Mouse (Mus musculus) layer of hippocampus, adult 8-10 months (tissue): ENCODE measurements at regions not wholly inside any gene's neighbourhood (a gene's known extent, or its start where the extent isn't known, plus 50 kb on each side); places are given as distances from the start of the nearest gene placed in this dataset.

ENCODE experiments used
- DNase-seq, 2 experiments: peaks; one replicate each; pipeline ENCODE4 v3.0.0; 2022; ENCODE audit warnings: low spot score in 2 of 2

DNA sequence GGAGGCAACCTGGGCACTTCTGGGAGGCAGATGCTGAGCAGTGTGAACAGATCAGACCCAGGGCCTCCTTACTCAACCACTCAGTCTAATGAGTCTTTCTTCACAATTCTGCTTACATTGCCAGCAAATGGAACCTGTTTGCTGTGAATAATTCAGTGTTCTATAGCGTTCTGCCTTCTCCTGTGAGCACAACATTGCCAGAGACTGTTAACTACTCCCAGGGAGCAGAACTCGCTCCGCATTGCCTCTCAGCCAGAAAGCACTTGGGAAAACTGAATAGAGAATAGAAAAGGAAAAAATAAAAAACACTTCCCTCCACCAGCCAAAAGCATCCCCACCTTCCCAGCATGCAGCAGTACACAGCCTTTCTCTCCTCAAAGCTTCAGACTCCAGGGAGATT, 51.5 kb downstream of the Aym1 start:
- DNase-seq: no peak

DNA sequence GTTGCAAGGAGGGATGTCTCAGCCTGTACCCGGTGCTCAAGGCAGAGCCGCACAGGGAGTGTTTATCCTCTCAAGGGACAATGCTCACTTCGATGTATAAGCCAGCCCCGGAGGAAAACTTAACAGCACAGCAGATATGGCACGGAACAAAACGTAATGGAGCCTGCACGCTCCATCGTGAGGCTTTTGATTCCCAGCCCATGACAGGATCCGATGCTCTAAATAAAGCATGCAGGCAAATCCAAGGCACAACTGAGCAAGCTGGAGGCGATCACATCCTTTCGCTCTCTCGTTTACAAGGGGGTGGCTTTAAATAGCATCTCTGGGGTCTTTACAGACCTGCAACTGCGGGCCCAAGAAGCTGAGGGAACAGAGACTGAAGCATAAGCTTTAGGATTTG, 53.9 kb downstream of the Aym1 start:
- no peak for DNase-seq

DNA sequence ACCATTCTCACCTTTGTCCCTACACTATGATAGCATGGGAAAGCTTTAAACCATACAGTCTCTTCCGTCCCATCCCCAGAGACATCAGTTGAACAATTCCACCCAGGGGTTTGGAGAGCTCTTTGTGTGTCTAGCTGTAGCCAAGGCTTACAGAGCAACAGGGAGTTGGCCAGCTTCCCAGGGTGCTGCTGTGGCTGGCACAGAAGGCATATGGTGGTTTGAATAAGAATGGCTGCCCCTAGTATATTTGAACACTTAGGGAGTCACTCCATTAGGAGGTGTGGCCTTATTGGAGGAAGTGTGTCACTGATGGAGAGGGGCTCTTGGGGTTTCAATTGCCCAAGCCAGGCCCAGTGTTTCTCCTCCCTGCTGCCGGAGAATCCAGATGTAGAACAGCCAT, 57.5 kb downstream of the Aym1 start:
- DNase-seq: peak in 1 of 2 experiments; percentile 56

DNA sequence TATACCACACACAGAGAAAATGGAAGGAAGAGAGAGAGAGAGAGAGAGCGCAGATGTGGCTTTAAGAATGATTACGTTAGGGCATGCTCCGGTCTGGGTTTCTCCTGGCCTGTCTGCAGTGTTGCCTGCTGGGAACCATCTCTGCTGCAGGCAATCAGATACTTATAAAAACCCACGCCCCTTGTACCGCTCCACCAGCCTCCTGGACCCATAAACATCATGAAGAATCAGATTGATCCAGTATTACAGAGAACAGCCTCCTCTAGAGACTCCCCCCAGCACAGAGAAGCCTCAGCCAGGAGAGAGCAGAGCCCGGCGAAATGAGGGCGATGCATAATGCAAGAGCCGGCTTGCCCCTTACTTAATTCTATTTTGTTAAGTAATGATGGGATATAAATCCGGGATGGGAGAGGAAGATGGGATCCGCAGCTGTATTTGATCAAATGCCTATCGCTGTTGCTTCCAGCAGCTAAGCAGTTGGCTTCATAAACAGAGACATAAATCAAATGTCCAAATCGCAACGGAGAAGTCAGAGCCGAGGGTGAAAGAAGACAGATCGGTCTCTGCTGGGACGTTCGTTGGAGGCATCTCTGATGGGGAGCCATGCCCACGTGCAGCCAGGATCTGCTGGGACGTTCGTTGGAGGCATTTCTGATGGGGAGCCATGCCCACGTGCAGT, 61.4 kb downstream of the Aym1 start:
- no peak for DNase-seq

DNA sequence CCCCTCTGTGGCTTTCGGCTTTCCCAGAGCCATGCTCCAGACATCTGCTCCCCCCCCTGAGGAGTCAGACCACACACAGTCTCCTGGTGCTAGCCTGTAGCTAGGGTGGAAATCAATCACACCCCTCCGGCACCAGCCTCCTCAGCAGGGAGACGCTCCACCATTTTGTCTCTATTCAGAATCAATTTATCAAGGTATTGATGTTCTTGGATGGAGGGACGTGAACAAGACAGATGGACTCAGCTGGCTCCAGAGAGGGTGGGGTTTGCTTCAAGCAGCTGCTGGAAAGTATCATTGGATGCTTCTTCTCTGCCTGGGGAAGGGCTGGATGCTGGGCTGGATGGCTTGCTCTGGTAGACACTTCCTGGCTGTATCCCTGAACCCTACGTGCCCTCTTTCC, 63.5 kb downstream of the Aym1 start:
- no peak for DNase-seq

DNA sequence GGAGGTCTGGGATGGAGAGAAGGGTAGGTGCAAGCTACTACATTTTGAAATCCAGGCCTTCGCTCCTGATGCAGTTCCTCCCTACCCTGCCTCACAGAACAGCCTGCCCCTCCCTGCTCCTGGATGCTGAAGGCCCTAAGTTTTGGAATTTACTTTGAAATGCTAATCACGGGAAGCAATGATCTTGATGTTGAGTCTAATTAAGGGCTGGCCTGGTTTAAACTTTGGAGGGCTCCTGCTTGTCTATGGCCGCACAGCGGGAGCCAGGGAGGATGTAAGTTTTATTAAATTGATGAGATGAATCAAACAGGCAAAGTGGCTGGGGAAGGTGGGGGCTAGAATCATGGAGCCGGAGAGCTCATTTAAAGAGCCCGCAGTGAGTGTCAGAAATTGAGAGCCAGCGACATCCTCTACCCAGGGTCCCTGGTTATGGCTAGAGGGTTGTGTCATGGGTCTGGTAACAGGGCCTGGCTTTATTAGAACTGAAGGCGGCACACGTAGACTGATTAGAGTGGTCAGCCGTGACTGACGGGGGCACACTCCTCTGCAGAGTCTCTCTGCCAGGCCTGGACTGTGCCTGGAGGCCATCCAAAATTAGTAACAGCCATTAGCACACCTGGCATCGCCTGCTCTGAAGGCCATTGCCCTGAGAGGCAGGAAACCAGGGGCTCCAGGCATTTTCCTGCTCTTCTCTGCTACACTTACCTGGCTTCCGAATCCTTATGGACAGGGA, 65.1 kb downstream of the Aym1 start:
- no peak for DNase-seq

DNA sequence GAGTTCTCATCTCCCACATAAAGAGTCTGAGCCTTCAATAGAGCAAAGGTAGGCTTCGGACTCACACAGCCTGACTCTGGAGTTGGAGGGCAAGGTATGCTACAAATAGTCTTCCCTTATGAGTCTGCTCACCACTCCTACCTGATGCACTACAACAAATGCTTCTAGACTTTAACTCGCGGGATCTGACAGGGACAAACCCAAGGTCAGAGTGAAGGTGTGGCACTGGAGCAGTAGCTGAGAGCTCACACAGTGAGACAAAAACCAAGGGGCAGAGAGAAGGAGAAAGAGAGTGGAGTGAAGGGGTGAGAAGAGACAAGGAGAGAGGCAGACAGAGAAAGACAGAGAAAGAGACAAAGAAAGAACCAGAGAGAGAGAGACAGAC, 65.6 kb downstream of the Aym1 start:
- no peak for DNase-seq

DNA sequence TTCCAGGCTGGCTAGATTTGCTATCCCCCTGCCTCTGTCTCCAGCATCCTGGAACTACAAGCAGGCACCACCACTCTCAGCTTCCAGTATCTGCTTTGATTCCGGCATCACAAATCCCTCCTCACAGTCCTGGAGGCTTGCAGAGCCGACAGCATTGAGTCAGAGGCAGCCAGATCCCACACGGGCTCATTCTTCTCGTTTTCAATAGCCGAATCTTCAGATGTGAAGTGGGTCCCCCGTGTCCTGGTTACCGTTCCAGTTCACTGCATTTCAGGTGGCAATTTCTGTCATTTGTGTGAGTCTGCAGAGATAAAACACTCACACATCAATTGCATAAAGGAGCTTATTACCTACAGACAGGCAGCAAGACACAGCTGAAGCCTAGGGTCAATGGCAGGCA, 62.4 kb upstream of the Wscd2 start:
- DNase-seq: no peak

DNA sequence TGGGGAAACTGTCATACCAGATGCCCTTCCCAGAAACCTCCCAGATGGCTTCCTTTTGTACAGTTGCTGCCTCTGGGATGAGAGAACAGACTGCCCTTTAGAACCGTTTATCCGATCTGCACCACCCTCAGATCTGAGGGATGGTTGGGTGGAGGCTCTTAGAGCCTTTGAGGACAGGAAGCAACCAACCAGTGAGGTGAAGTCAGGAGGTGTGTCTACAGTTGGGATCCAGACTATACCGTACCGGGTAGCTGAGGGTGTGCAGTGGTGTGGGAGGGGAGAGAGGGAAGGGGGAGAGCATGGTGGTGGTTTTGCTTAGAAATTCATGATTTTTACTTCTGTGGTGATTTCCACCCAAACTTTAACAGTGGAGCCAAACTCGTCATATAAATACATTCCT, 58.8 kb upstream of the Wscd2 start:
- DNase-seq: no peak

DNA sequence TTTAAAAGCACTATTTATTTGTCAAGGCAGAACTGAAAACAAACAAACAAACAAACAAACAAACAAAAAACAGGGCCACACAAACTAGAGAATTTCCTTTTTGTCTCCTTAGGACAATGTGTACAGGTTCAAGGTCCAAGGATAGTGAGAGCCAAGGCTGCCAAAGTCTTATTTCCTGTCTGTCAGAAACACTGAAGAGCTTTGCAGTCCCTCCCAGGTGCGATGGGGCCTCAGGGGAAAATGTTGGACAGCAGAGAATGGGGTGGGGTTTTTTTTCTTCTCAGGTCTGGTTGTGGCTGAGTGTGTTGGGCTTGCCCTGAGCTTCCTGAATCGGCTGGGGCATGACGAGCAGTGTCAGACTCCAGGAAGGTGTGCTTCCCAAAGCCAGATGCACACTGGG, 53.1 kb upstream of the Wscd2 start:
- DNase-seq: no peak
